Mouse (Mus musculus) c-Kit-negative CD71-positive TER-119-positive erythroid progenitor cells, embryonic 14.5 days (primary cell): ENCODE measurements around the gene Rgs19.

Experiments
- DNase-seq: peaks from one replicate; pipeline ENCODE4 v3.0.0-alpha.2; 2013; ENCODE audit warnings: low read depth, low spot score

The Rgs19 gene

DNA sequence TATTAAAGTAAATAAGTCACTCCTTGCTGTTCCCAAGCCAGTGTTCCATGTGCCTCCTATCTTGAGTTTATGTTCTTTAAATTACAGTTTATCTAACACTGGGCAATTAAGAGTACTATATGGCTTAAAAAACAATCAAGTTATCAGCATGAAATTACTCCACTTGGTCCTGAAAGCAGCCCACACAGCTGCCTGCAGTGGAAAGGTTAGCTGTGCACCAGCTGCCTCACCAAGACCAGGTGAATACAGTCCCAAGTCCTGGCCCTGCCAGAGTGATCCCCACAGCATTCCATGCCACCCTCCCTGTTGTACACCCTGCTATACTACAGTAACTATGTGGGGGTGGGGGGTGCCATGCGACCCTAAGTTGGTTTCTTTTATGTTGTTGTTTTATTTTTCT is 40.3 kb downstream of the Rgs19 start:
- DNase-seq: no peak

DNA sequence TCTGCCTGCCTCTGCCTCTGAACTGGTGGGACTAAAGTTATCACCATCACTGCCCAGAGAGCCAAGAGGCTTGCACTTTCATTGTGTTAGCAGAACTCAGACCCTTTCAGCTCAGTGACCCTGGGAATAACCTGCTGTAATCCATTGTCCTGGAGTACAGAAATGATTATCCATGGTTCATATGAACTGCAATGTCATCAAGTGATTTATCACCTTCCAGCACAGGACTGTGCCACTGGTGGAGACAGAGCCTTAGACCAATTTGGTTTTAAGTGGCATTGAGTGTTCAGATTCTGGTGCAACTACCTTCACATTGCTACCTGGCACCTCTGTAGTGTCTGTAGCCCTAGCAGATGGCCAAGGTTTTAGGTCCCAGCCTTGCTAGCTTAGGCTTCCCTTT is 40.7 kb downstream of the Rgs19 start:
- DNase-seq: no peak

DNA sequence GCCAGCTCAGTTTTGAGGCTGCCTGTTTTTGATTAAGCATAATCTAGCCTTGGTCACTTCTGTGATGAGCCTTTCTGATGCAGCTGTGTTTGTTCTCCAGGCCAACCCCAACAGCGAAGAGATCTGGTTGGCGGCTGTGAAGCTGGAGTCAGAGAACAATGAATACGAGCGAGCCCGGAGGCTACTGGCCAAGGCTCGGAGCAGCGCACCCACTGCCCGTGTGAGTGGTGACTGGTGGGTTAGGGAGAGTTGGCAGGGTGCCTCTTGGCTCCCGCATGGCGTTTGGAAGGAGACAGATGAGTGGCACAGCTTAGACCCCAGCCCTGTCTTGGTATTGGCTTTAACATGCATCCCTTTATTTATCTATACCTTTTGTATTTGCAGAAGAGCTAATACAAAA is 44.9 kb downstream of the Rgs19 start:
- DNase-seq: no peak

DNA sequence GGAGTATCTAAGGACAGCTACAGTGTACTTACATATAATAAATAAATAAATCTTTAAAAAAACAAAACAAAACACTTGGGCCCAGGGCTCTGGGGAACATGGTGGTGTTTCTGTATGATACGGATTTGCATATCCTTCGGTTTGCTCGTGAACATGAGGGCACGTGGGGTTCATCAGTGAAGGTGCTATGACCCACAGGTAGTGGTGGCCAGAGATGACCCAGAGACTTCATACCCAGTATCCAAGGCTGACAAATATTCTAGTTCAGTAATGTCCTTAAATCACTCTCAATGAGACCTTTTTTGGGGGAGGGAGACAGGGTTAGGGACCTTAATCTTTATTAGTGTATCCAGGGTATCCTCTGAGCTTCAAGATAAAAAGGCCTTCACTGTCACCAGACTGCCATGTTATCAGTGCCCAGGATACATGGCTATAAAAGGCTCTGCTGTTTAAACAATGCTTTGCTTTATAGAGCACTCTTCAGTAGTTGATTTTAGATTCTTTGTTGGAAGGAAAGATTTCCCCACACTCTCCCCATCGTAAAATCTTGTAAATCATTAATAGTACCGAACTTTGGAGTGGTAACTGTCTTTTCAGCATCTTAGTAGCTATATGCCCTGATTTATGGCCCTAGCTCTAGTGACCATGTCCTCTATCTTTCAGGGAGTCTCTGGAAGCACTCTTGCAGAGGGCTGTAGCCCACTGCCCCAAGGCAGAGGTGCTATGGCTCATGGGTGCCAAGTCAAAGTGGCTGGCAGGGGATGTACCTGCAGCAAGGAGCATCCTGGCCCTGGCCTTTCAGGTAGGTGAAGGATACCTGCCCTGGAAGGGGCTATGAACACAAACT is 46.9 kb downstream of the Rgs19 start:
- no peak for DNase-seq

DNA sequence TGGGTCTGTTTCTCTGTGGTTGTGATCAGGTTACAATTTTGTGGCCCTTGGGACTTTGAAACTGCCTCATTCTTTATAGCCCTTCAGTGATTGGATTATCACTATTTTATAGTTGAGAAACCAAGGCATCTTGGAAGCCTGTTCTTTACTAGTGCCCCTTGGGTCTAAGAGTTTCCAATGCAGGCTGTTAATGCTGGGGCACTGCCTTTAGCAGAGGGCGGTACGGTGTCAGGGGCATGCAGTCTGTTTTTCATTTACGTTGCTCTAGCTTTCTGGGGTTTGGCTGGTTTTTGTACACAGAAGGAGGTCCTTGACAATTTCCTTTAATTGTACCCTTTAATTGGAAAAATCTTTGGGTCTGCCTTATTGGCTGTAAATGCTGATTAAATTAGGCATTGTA is 48.1 kb downstream of the Rgs19 start:
- DNase-seq: no peak

DNA sequence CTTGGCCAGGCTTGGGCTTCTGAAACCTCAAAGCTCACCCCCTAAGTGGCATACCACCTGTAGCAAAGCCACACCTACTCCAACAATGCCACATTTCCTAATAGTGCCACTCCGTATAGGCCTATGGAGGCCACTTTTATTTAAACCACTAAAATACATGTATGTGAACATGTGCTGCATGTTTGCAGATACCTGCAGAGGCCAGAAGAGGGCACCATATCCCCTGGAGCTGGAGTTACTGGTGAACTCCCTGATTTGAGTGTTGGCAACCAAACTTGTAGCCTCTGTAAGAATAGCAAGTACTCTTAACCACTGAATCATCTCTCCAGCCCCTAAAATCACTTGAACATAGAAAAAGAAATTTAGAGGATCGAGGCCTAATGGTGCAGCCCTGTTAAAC is 49.4 kb downstream of the Rgs19 start:
- DNase-seq: peak; percentile 16
